Mouse (Mus musculus): ENCODE measurements around the gene Magi2. TPM values are rescaled to one million over a fixed set of nuclear protein-coding genes. Genes with fewer than 3 reads are reported as not detected.
"Not testable (repeated sequence)": the region's sequence is repeated elsewhere in the genome, so short reads cannot be mapped to it uniquely, and the experiment has no call there.

Magi2 gene
- total RNA-seq, 2 experiments from 2014 or later: 2.2 to 2.4 TPM

DNA sequence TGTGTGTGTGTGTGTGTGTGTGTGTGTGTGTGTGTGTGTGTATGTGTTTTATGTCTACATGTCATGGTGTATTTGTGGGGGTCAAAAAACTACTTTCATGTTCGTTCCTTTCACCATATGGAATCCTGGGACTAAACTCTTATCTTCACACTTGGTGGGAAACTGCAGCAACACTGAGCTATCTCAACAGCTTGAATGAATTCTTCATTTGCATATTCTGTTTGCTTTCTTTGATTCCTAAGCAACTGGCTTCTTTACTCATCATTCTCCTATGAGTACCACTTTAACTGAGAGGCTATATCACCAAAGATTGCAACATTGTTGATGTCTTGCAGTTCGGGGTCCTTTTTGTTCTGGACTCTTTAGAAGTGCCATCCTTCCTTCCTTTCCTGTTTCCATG, 986.5 kb downstream of the Magi2 start:
- DNase-seq: no peak
- intact Hi-C loops (cut with DNase I): no loop called here

DNA sequence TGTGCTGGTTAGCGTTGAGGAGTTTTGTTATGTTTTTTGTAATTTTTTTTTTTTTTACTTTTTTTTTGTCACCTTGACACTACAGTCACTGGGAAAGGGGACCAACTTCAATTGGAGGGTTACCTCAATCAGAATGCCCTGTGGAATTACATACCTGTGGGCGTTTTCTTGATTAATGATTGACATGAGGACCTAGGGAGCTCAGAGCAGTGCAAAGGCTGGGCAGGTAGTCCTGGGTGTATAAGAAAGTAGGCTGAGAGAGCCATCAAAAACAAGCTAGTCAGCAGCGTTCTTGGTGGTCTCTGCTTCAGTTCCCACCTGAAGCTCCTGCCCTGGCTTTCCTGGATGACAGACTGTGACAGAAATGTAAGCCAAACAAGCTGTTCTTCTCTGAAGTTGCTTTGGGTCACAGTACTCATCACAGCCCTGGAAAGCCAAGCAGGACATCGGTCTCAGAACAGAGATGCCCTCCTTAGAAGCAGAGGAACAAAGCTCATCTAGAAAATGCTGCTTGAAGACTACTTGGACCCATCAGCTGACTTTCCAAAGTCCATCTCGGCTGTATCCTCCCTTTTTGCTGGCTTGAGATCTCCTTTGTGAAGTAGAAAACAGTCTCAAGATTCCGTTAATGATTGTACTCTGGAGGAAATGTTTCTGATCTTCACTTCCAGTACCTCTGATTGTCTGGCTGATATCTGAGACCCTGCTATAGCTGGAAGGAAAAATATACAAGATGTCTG, 999.8 kb downstream of the Magi2 start:
- DNase-seq: no peak
- intact Hi-C loops (cut with DNase I): no loop called here

DNA sequence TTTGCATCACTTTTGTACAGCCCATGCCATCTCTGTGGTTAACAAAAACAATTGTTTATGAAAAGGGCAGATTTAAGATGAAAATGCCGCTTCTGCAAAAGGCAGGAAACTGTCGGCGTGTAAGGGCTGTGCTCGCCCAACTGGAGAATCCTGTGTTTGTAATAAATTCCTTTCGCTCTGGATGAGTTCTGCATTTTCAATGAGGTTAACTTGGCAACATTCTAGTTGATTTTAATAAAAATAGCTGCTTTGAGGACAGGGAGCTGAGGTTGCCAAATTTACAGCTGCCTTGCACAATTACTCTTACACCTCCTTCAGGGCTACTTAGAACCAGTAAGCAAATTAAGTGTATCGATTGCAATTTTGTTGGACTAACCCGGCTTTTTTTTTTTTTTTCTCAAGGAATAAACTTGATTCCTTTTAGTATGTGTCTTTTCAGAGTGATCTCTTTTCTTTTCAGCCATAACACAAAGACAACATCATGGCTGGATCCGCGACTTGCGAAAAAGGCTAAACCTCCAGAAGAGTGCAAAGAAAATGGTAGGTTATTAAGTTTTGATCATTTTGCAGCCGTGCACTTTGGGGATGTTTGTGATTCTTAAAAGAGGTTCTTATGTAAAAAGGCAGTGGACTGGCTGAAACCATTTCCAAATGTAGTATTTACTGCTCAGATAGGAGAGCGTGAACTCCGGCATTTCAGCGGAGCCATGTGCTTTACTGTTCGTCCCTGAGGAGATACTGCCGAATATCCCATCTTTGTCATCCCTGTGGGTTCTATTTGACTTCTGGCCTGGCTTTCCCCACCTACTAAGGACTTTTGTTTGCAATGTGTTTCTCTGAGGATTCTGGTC, 1001.3 kb downstream of the Magi2 start:
- intact Hi-C loops (cut with DNase I): no loop called here
- DNase-seq: peak in 1 of 2 experiments; percentile 5

DNA sequence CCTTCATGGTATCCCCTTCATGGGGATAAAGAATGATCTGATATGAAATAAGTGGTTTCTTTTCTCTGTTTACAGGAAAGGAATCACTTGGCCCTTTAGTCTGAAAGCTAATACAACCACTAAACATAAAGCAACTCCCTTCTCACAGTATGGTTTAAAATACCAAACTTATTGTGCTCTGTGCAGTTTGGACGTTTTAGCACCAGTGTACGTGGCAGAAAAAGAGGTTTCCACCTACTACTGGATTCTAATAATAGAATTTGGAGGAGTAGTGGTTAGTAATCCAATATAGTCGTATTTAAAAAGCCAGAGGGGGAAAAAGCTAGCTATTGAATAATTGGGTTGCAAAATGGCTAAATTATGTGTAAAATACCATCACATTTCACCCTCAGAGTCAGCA, 1005.1 kb downstream of the Magi2 start:
- no peak for DNase-seq
- intact Hi-C loops (cut with DNase I): no loop called here

- intact Hi-C loops (cut with DNase I): no loop called here
- DNase-seq: no peak
Measured at GRCm38 (mm10) chr5:20241523-20241922, 1014.7 kb downstream of the Magi2 start.

GRCm38 (mm10) chr5:20242496-20242895, 1015.7 kb downstream of the Magi2 start:
- DNase-seq: no peak
- intact Hi-C loops (cut with DNase I): no loop called here

- DNase-seq: no peak
- intact Hi-C loops (cut with DNase I): no loop called here
Measured at GRCm38 (mm10) chr5:20249382-20249781, 1022.5 kb downstream of the Magi2 start.

- intact Hi-C loops (cut with DNase I): no loop called here
- DNase-seq: no peak
Measured at GRCm38 (mm10) chr5:20251541-20251940, 1024.7 kb downstream of the Magi2 start.

DNA sequence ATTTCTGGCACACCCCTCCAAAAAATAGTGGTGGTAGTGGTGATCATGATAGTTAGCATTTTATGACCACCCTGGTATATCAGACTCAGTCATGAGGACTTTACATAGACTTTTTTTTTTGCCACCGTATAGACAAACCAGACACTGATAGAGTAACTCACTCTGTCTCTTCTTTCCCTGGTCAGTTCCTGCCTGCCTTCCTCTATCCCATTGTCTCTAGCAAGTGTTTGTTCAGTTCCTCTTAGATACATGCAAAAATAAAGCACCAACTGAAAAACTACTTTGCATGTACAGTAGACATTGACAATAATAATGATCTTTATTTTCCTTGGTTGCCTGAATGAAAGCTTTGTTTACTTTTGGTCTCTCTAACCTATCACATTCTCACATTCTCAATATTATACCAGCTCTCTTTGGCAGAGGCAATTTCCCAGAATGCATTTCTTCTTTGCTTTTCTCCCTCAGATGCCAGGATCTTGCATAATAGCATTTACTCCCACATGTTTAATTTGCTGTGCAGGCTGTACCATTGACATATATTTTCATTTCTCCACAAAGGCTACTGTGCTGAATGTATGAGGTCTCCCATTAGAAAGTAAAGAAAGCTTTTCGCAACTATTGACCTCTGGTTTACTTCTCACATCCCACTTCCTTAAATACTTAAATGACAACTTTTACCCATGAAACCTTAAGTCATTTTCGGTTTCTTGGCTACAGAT, 1029.5 kb downstream of the Magi2 start:
- intact Hi-C loops (cut with DNase I): no loop called here
- DNase-seq: no peak

DNA sequence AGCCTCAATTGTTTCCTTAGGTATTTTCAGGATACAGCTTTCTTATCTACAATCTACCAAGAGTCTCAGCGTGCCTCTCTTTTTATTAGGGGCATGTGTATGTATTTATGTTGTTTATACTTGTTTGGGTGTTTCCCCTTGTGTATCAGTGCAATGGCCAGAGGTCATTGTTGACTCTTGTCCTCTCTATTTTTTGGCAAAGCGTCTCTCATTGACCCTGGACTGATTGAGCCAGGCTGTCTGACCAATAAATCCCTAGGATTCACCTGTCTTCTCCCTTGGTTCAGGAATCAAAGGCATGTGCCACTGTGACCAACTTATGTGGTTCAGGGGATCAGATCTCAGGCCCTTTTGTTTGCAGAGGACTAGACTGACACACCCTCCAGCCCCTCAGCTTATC, 1030.1 kb downstream of the Magi2 start:
- DNase-seq: no peak
- intact Hi-C loops (cut with DNase I): no loop called here

- intact Hi-C loops (cut with DNase I): no loop called here
- DNase-seq: no peak
Measured at GRCm38 (mm10) chr5:20257419-20257818, 1030.6 kb downstream of the Magi2 start.

GRCm38 (mm10) chr5:20259719-20260118, 1032.9 kb downstream of the Magi2 start:
- intact Hi-C loops (cut with DNase I): no loop called here
- no peak for DNase-seq

DNA sequence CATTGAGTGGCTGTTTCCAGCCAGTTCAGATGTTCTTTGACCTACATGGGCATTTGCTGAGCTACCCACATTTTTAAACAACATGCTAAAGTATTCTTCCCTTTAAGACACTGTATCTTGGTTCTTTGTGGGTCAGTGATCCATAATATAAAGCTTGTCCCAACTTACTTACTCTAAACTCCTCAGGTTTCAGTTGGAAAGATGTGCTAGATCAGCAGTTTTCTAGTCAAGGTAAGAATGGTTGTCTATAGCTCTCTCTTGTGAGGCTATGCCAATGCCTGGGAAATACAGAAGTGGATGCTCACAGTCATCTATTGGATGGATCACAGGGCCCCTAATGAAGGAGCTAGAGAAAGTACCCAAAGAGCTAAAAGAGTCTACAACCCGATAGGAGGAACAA, 1045.8 kb downstream of the Magi2 start:
- intact Hi-C loops (cut with DNase I); DNase-seq: not testable (repeated sequence)

- intact Hi-C loops (cut with DNase I): no loop called here
Measured at GRCm38 (mm10) chr5:20275632-20276031, 1048.8 kb downstream of the Magi2 start.

DNA sequence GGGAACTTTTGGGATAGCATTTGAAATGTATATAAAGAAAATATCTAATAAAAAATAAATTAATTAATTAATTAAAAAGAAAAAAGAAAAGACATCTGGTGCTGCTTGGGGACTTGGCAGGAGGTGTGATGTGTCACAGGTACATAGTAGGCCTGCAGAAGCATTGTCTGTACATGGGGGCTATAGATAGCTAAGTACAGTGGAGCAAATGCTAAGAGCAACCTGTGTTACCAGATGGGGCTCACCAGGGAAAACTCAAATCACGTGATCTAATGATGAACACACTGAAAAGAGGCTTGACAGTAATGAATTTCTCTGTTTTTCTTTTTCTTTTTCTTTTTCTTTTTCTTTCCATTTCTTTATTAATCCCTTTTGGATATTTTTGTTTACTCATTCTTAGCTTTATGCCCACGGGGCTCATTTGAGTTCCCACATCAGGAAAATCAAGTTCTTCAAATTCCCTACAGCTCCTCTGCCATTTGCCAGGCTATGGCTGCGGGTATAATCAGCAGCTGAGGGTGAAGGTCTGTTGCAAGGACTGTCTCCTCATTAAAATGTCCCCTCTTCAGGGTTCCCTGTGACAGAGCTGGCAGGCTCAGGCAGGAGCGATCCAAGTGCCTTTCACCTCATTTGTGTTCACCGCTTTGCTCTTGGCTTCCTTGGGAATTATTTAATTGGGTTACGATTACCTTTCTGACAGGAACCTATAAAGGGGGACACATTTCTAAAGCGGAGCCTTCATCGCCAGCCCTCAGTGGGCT, 1058.4 kb downstream of the Magi2 start:
- DNase-seq: no peak
- intact Hi-C loops (cut with DNase I): no loop called here

More at GRCm38 (mm10) chr5:20275632-20276031, 1048.8 kb downstream of the Magi2 start:
- DNase-seq: no peak

DNA sequence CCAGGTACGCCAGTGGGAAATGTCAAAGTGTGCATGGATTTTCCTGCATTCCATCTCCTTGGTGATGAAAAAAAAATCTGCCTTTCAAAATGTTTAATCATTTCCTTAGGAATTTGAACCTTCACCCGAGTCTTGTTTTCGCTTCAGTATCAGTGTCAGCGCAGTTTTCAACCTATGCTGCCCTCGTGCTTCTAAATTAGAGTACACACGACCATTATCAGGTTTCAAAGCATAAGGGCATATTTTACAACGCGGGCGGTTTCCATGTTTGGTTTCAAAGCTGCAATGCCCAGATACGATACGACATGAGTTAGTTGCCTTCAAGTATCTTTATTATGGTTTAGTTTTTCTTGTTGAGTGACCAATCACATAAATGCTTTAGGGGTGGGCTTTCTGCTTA, 1067.7 kb downstream of the Magi2 start:
- intact Hi-C loops (cut with DNase I): no loop called here
- DNase-seq: no peak

DNA sequence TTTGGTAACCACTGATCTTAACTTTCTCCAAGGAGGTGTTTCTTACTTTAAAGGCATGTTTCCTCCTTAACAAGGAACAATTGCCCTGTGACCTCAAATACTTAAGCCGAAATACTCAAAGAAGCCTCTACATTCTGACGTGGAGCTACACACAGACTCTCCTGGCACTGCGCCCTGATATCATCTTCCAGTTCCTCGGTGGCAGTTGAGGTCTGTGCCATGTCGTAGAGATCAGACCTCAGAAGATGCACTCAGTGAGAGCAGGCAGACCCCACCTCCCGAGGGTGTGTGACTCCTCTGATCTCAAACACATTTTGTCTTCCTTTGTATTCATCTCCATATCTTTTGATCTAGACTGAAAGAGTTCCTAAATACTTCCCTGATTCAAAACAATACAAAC, 1073.0 kb downstream of the Magi2 start:
- intact Hi-C loops (cut with DNase I): no loop called here

GRCm38 (mm10) chr5:20303056-20303965, 1076.5 kb downstream of the Magi2 start:
- no peak for DNase-seq
- intact Hi-C loops (cut with DNase I): no loop called here

More for the DNA sequence above, 1073.0 kb downstream of the Magi2 start:
- DNase-seq: no peak

DNA sequence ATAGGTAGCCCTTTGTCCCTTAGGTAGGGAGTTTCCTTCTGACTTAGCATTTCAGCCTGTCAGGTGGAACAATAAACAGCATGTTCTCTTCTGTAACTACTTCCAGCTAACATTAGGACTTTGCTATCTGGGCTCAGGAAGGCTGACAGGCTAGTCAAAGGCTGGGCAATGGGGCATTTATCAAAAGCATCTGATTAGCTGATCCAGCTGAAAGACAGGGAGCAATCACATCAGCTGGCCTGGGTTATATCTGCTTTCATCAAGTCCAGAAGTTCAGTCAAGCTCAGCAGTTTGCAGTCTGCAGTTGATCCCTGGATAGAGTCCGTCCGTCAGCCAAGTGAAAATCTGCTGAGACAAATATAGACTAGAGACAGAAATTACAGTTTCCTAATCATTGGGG, 1094.1 kb downstream of the Magi2 start:
- no peak for DNase-seq
- intact Hi-C loops (cut with DNase I): no loop called here

- intact Hi-C loops (cut with DNase I): no loop called here
- no peak for DNase-seq
Measured at GRCm38 (mm10) chr5:20325290-20325689, 1098.5 kb downstream of the Magi2 start.

Data from heart, postnatal 10 days (tissue).